Mouse (Mus musculus): ENCODE data around the gene Gm10188. TPM values are rescaled to one million over a fixed set of nuclear protein-coding genes. Genes with fewer than 3 reads are reported as not detected.

Gene Gm10188
- polyA plus RNA-seq, 1 experiment from 2014 or later: 0.74 TPM

DNA sequence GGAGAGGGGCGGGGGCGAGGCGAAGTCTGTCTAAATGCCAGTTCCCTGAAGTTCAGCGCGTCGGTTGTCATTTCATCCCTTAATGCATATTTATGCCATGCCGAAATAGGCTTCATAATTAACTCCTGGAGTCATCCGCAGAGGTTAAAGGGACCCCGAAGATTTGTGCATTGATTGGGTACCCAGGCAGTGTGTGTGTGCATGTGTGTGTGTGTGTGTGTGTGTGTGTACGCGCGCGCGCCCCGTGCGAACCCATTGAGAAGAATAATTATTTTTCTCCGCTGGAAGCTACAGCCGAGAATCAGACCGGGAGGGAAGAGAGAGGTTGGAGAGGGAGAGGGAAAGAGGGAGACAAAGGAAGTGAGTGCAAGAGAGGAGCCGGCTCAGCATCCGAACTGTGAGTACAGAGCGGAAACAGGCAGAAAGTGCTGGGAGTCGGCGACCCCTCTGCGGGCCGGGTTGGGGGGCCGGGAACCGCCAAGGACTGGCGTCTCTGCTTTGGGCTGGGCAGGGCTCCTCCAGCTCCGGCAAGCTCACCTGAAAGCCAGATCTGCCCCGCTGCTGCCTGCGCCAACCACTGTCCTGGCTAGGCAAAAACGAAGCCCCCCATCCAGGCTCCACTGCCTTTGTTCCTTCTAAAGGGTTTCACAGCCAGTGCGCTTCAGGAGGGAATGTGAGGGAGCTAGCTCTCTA lies 38.3 kb downstream of the Gm10188 start, which contains the start of the genes Lemd1 and AC124108.1:
Gene Lemd1, plus strand, starts transcription at position 339 of the 693 bp plus-strand sequence.
Gene AC124108.1, plus strand, starts transcription at position 365 of the 693 bp plus-strand sequence.
- peak within 1 kb of the TSS; percentile 98 for H3K27ac ChIP-seq
- H3K4me1 ChIP-seq: peaks cover 54% of the 10 kb centered on the region
- under 1% methylated on average over 34 of the region's 34 CpGs for WGBS
- H3K27me3 ChIP-seq (replicated peaks): peaks cover 4% of the 10 kb centered on the region; the same call in 1 of the 2 replicates
- no peaks in the 10 kb centered on the region for H3K9me3 ChIP-seq
- H3K36me3 ChIP-seq: no peaks in the 10 kb centered on the region
- peak within 1 kb of the TSS; percentile 98 for H3K9ac ChIP-seq
- H3K4me2 ChIP-seq (replicated peaks): peak within 1 kb of the TSS; percentile 69
- H3K4me3 ChIP-seq: peak within 1 kb of the TSS; percentile 79
- peak; percentile 30 for ATAC-seq (ENCODE audit: low FRiP score, low read depth)

DNA sequence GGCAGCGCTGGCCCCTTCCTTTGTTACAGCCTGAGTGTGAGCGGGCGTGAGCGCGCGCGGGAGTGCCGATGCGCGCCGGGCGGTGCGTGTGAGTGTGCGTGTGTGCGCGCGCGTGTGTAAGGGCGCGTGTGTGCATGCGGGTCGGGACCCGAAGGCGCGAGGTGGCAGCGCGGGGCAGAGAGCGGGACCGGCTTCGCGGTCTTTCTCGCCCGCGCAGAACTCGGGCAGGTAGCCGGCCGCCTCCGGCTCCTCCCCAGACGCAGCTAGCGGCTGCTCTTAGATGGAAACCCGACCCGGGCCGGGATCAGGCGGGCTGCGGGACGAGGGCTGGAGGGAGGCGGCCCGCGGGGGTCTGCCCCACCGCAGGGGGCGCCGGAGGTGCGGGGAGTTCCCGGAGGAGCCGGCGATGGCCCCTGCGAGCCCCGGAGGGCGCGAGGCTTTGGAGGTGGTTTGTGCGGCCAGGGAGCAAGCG lies 38.9 kb downstream of the Gm10188 start:
- H3K4me2 ChIP-seq (replicated peaks): peak overlapping the region; percentile 69
- H3K9ac ChIP-seq: peak overlapping the region; percentile 98
- H3K36me3 ChIP-seq: no peaks in the 10 kb centered on the region
- peaks cover 50% of the 10 kb centered on the region for H3K4me1 ChIP-seq
- ATAC-seq (ENCODE audit: low FRiP score, low read depth): peak; percentile 27
- H3K27ac ChIP-seq: peak overlapping the region; percentile 98
- H3K4me3 ChIP-seq: peak overlapping the region; percentile 79
- WGBS: under 1% methylated on average over 61 of the region's 62 CpGs
- no peaks in the 10 kb centered on the region for H3K9me3 ChIP-seq
- H3K27me3 ChIP-seq (replicated peaks): peaks cover 4% of the 10 kb centered on the region; the same call in 1 of the 2 replicates

- Histone ChIP-seq H3K27me3 (replicated peaks) (peaks cover 4% of the 10 kb centered on the region; the same call in 1 of the 2 replicates), H3K27ac (peak overlapping the region; percentile 98), H3K4me2 (replicated peaks) (peak overlapping the region; percentile 69), H3K4me1 (peaks cover 44% of the 10 kb centered on the region), H3K9ac (peak overlapping the region; percentile 98), H3K36me3 (no peaks in the 10 kb centered on the region), H3K4me3 (peak overlapping the region; percentile 79), H3K9me3 (no peaks in the 10 kb centered on the region)
- peak; percentile 80 for ATAC-seq (ENCODE audit: low FRiP score, low read depth)
- WGBS: under 1% methylated on average over 50 of the region's 50 CpGs
These were observed 39.5 kb downstream of the Gm10188 start for GRCm38 (mm10) chr1:132190040-132190513.

GRCm38 (mm10) chr1:132189231-132189630 lies 40.3 kb downstream of the Gm10188 start:
- peaks cover 4% of the 10 kb centered on the region; the same call in 1 of the 2 replicates for H3K27me3 ChIP-seq (replicated peaks)
- H3K36me3 ChIP-seq: no peaks in the 10 kb centered on the region
- peaks cover 36% of the 10 kb centered on the region for H3K4me1 ChIP-seq
- no peaks in the 10 kb centered on the region for H3K9me3 ChIP-seq
- H3K4me3 ChIP-seq: no peak overlapping the region
- peak overlapping the region; percentile 69; the same call in 1 of the 2 replicates for H3K4me2 ChIP-seq (replicated peaks)
- no peak for ATAC-seq (ENCODE audit: low FRiP score, low read depth)
- WGBS: 45% methylated on average over 4 of the region's 4 CpGs
- peak overlapping the region; percentile 98; the same call in 1 of the 2 replicates for H3K27ac ChIP-seq
- H3K9ac ChIP-seq: no peak overlapping the region

GRCm38 (mm10) chr1:132188442-132189066 lies 41.0 kb downstream of the Gm10188 start:
- Histone ChIP-seq H3K4me3 (no peak overlapping the region), H3K4me2 (replicated peaks) (no peak overlapping the region), H3K36me3 (no peaks in the 10 kb centered on the region), H3K9ac (no peak overlapping the region), H3K27ac (no peak overlapping the region), H3K27me3 (replicated peaks) (peaks cover 4% of the 10 kb centered on the region; the same call in 1 of the 2 replicates), H3K4me1 (peaks cover 29% of the 10 kb centered on the region), H3K9me3 (no peaks in the 10 kb centered on the region)
- ATAC-seq (ENCODE audit: low FRiP score, low read depth): no peak
- 62% methylated on average over 9 of the region's 9 CpGs for WGBS

DNA sequence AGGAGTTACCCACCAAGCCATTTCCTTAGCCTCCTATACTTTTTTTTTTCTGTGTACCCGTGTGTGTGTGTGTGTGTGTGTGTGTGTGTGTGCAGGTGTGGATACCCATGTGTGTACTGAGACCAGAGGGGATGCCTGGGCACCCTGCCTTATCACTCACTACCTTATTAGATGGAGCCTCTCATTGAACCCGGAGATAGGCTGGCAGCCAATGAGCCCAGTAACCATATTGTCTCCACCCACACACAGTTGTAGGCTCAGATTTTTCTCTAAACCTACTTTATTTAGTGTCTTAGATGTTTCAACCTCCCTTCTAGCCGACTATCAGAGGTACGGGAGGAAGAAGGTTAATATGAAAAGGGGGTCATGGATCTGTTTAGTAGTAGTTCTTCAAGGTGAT lies 43.3 kb downstream of the Gm10188 start:
- H3K36me3 ChIP-seq: no peaks in the 10 kb centered on the region
- no peak overlapping the region for H3K27ac ChIP-seq
- no peak overlapping the region for H3K9ac ChIP-seq
- ATAC-seq (ENCODE audit: low FRiP score, low read depth): no peak
- H3K4me3 ChIP-seq: no peak overlapping the region
- H3K4me2 ChIP-seq (replicated peaks): no peak overlapping the region
- 0 out of 2 replicates have a peak, but pooled peaks cover 4% of the 10 kb centered on the region for H3K27me3 ChIP-seq (replicated peaks)
- H3K4me1 ChIP-seq: peaks cover 8% of the 10 kb centered on the region
- 84% methylated on average over 4 of the region's 4 CpGs for WGBS
- H3K9me3 ChIP-seq: no peaks in the 10 kb centered on the region

MicroRNAs within 50 kb of the gene (microRNA counts, 519-probe panel; counts per million panel counts)
- 5,631 counts per million, percentile 88 among the panel's probes with 10 or more counts for microRNA mmu-miR-135b

Small RNA genes within 50 kb of the gene (microRNA-seq; reads per million reads assigned to microRNA genes)
- 2,791 reads per million, percentile 86 among the genes with 10 or more reads in this experiment for gene Mir135b

Other genes starting within 250 kb of the Gm10188 start
- gene Elk4, start 222.2 kb downstream of the Gm10188 start, polyA plus RNA-seq (2016; fragmentation: Nextera tagmentation; extraction: Ambion mirVana): 16.1 and 16.2 TPM in 2 replicates
- gene Mfsd4a, start 161.7 kb downstream of the Gm10188 start, polyA plus RNA-seq (2016; fragmentation: Nextera tagmentation; extraction: Ambion mirVana): 9.8 and 11.2 TPM in 2 replicates
- gene Cdk18, start 90.1 kb downstream of the Gm10188 start, polyA plus RNA-seq (2016; fragmentation: Nextera tagmentation; extraction: Ambion mirVana): 0.74 and 0.84 TPM in 2 replicates
- 11.7 and 11.9 TPM in 2 replicates for gene Lemd1, start 38.3 kb downstream of the Gm10188 start, polyA plus RNA-seq (2016; fragmentation: Nextera tagmentation; extraction: Ambion mirVana)
- gene AC124108.1, start 38.3 kb downstream of the Gm10188 start, polyA plus RNA-seq (2016; fragmentation: Nextera tagmentation; extraction: Ambion mirVana): 3.0 and 3.7 TPM in 2 replicates
- gene Klhdc8a, start 68.9 kb upstream of the Gm10188 start, polyA plus RNA-seq (2016; fragmentation: Nextera tagmentation; extraction: Ambion mirVana): 3.3 and 4.0 TPM in 2 replicates
- 21.8 and 22.8 TPM in 2 replicates for gene Nuak2, start 86.4 kb upstream of the Gm10188 start, polyA plus RNA-seq (2016; fragmentation: Nextera tagmentation; extraction: Ambion mirVana)
- 38.0 and 42.4 TPM in 2 replicates for gene Tmcc2, start 161.5 kb upstream of the Gm10188 start, polyA plus RNA-seq (2016; fragmentation: Nextera tagmentation; extraction: Ambion mirVana)
- gene Dstyk, start 187.8 kb upstream of the Gm10188 start, polyA plus RNA-seq (2016; fragmentation: Nextera tagmentation; extraction: Ambion mirVana): 12.3 and 12.6 TPM in 2 replicates
- 53.8 and 54.0 TPM in 2 replicates for gene Rbbp5, start 247.6 kb upstream of the Gm10188 start, polyA plus RNA-seq (2016; fragmentation: Nextera tagmentation; extraction: Ambion mirVana)

All from neural tube, embryonic 12.5 days (tissue).